Mouse (Mus musculus) monocyte, adult 2 months (primary cell): ENCODE measurements around the gene Tgif1.

Source experiments
- DNase-seq, 2 experiments: peaks; one replicate each; pipeline ENCODE4 v3.0.0; 2022; ENCODE audit warnings: low spot score in 2 of 2, low read depth in 1 of 2

Tgif1 gene

GRCm38 (mm10) chr17:70853436-70853905, at the start of gene Tgif1:
Gene Tgif1, minus strand, starts transcription at chr17:70853546.
- DNase-seq, result peak; percentile 68 to 75

GRCm38 (mm10) chr17:70900660-70901059, 47.3 kb upstream of the Tgif1 start:
- no peak for DNase-seq

- no peak for DNase-seq
These were observed 46.3 kb upstream of the Tgif1 start for GRCm38 (mm10) chr17:70899642-70900041.

- no peak for DNase-seq
These were observed 41.5 kb upstream of the Tgif1 start for GRCm38 (mm10) chr17:70894867-70895266.

GRCm38 (mm10) chr17:70893151-70893550, 39.8 kb upstream of the Tgif1 start:
- DNase-seq, result no peak

GRCm38 (mm10) chr17:70892288-70893096, 39.1 kb upstream of the Tgif1 start:
- DNase-seq, result no peak

GRCm38 (mm10) chr17:70890571-70890970, 37.2 kb upstream of the Tgif1 start:
- DNase-seq, result no peak

- DNase-seq, result no peak
These were observed 35.3 kb upstream of the Tgif1 start for GRCm38 (mm10) chr17:70888657-70889056.

- no peak for DNase-seq
These were observed 34.5 kb upstream of the Tgif1 start for GRCm38 (mm10) chr17:70887848-70888247.

GRCm38 (mm10) chr17:70886641-70887391, 33.5 kb upstream of the Tgif1 start:
- no peak for DNase-seq

- no peak for DNase-seq
These were observed 32.5 kb upstream of the Tgif1 start for GRCm38 (mm10) chr17:70885868-70886267.

- no peak for DNase-seq
These were observed 28.6 kb upstream of the Tgif1 start for GRCm38 (mm10) chr17:70881934-70882333.

- no peak for DNase-seq
These were observed 27.8 kb upstream of the Tgif1 start for GRCm38 (mm10) chr17:70881194-70881593.

- no peak for DNase-seq
These were observed 24.9 kb upstream of the Tgif1 start for GRCm38 (mm10) chr17:70878237-70878636.

- DNase-seq, result no peak
These were observed 20.4 kb upstream of the Tgif1 start for GRCm38 (mm10) chr17:70873778-70874124.

GRCm38 (mm10) chr17:70872936-70873777, 19.8 kb upstream of the Tgif1 start:
- no peak for DNase-seq

GRCm38 (mm10) chr17:70872094-70872929, 19.0 kb upstream of the Tgif1 start:
- no peak for DNase-seq

- no peak for DNase-seq
These were observed 18.3 kb upstream of the Tgif1 start for GRCm38 (mm10) chr17:70871676-70872075.

GRCm38 (mm10) chr17:70870581-70870980, 17.2 kb upstream of the Tgif1 start:
- DNase-seq, result no peak

- DNase-seq, result no peak
These were observed 15.4 kb upstream of the Tgif1 start for GRCm38 (mm10) chr17:70868577-70869229.
